Mouse (Mus musculus): ENCODE measurements around the gene Surf1. TPM values are rescaled to one million over a fixed set of nuclear protein-coding genes. Genes with fewer than 3 reads are reported as not detected.

Gene Surf1
- 42.5 and 44.8 TPM in 2 replicates for polyA plus RNA-seq (2015; fragmentation: Nextera tagmentation; extraction: Ambion mirVana)

GRCm38 (mm10) chr2:26915927-26916728 is at the start of gene Surf1, which contains the start of gene Surf2:
Gene Surf1 (minus strand): TSS chr2:26916530.
Gene Surf2 (plus strand): TSS chr2:26916367.

GRCm38 (mm10) chr2:26963923-26964723 is 47.8 kb upstream of the Surf1 start, which contains the start of gene Rexo4:
Gene Rexo4 (minus strand): TSS chr2:26964386.

GRCm38 (mm10) chr2:26933304-26934055 is 17.1 kb upstream of the Surf1 start, which contains the start of the genes Surf4 and Stkld1:
Gene Surf4 (minus strand): TSS chr2:26933928.
Gene Stkld1 (plus strand): TSS chr2:26934047.

GRCm38 (mm10) chr2:26910124-26910993 is 6.0 kb downstream of the Surf1 start, which contains the start of the genes Med22 and Rpl7a:
Gene Med22 (minus strand): TSS chr2:26910677.
Gene Rpl7a (plus strand): TSS chr2:26910764.

GRCm38 (mm10) chr2:26902467-26903220 is 13.7 kb downstream of the Surf1 start, which contains the start of gene Surf6:
Gene Surf6 (minus strand): TSS chr2:26902879.

GRCm38 (mm10) chr2:26864879-26865278 is 51.5 kb downstream of the Surf1 start, which contains the start of gene Abo:
Gene Abo (minus strand): TSS chr2:26864979.

Other genes with a start within 250 kb of the Surf1 start
- not detected in 2 replicates for gene Lcn4, start 245.2 kb downstream of the Surf1 start, polyA plus RNA-seq (2015; fragmentation: Nextera tagmentation; extraction: Ambion mirVana)
- not detected in 2 replicates for gene Abo, start 51.6 kb downstream of the Surf1 start, polyA plus RNA-seq (2015; fragmentation: Nextera tagmentation; extraction: Ambion mirVana)
- gene Surf6, start 13.7 kb downstream of the Surf1 start, polyA plus RNA-seq (2015; fragmentation: Nextera tagmentation; extraction: Ambion mirVana), result 12.3 and 13.4 TPM in 2 replicates
- 21.7 and 23.8 TPM in 2 replicates for gene Med22, start 5.9 kb downstream of the Surf1 start, polyA plus RNA-seq (2015; fragmentation: Nextera tagmentation; extraction: Ambion mirVana)
- 443 and 456 TPM in 2 replicates for gene Rpl7a, start 5.8 kb downstream of the Surf1 start, polyA plus RNA-seq (2015; fragmentation: Nextera tagmentation; extraction: Ambion mirVana)
- 24.2 TPM in 2 replicates for gene Surf2, start 163 bp downstream of the Surf1 start, polyA plus RNA-seq (2015; fragmentation: Nextera tagmentation; extraction: Ambion mirVana)
- 196 and 215 TPM in 2 replicates for gene Surf4, start 17.4 kb upstream of the Surf1 start, polyA plus RNA-seq (2015; fragmentation: Nextera tagmentation; extraction: Ambion mirVana)
- 0.14 and 0.30 TPM in 2 replicates for gene Stkld1, start 17.5 kb upstream of the Surf1 start, polyA plus RNA-seq (2015; fragmentation: Nextera tagmentation; extraction: Ambion mirVana)
- 20.7 and 23.3 TPM in 2 replicates for gene Rexo4, start 47.9 kb upstream of the Surf1 start, polyA plus RNA-seq (2015; fragmentation: Nextera tagmentation; extraction: Ambion mirVana)
- gene Adamts13, start 56.9 kb upstream of the Surf1 start, polyA plus RNA-seq (2015; fragmentation: Nextera tagmentation; extraction: Ambion mirVana), result 0.05 and 0.16 TPM in 2 replicates
- 35.6 and 39.4 TPM in 2 replicates for gene Cacfd1, start 93.4 kb upstream of the Surf1 start, polyA plus RNA-seq (2015; fragmentation: Nextera tagmentation; extraction: Ambion mirVana)
- 2.5 and 3.3 TPM in 2 replicates for gene Slc2a6, start 111.5 kb upstream of the Surf1 start, polyA plus RNA-seq (2015; fragmentation: Nextera tagmentation; extraction: Ambion mirVana)
- gene Mymk, start 155.6 kb upstream of the Surf1 start, polyA plus RNA-seq (2015; fragmentation: Nextera tagmentation; extraction: Ambion mirVana), result not detected in 2 replicates
- gene Adamtsl2, start 162.8 kb upstream of the Surf1 start, polyA plus RNA-seq (2015; fragmentation: Nextera tagmentation; extraction: Ambion mirVana), result 6.9 and 8.1 TPM in 2 replicates
- 0.10 TPM in 1 of 2 replicates, not detected in the other for gene Fam163b, start 226.0 kb upstream of the Surf1 start, polyA plus RNA-seq (2015; fragmentation: Nextera tagmentation; extraction: Ambion mirVana)
- gene Dbh, start 248.7 kb upstream of the Surf1 start, polyA plus RNA-seq (2015; fragmentation: Nextera tagmentation; extraction: Ambion mirVana), result 0.23 and 0.37 TPM in 2 replicates

Data from urinary bladder, postnatal 0 days (tissue).